Mouse (Mus musculus): ENCODE measurements around the gene Ptma. TPM values are rescaled to one million over a fixed set of nuclear protein-coding genes. Genes with fewer than 3 reads are reported as not detected.
"Not testable (repeated sequence)": the region's sequence is repeated elsewhere in the genome, so short reads cannot be mapped to it uniquely, and the experiment has no call there.

Gene Ptma
- polyA plus RNA-seq, 1 experiment from 2014 or later = 1,483 TPM

GRCm38 (mm10) chr1:86505461-86505860, 21.1 kb upstream of the Ptma start:
- H3K9me3 ChIP-seq (replicated peaks) = no peaks in the 10 kb centered on the region
- H3K36me3 ChIP-seq = no peaks in the 10 kb centered on the region
- WGBS (ENCODE audit: insufficient replicate concordance) = 56% methylated on average over 1 of the region's 1 CpGs
- H3K4me3 ChIP-seq (replicated peaks) = peak overlapping the region; percentile 66; the same call in 1 of the 2 replicates
- peak overlapping the region; percentile 84 for H3K27ac ChIP-seq
- peak overlapping the region; percentile 79 for H3K9ac ChIP-seq
- H3K4me2 ChIP-seq = peak overlapping the region; percentile 95
- peaks cover 17% of the 10 kb centered on the region for H3K27me3 ChIP-seq
- no peak for ATAC-seq (ENCODE audit: low read depth)
- peaks cover 75% of the 10 kb centered on the region for H3K4me1 ChIP-seq (replicated peaks)
- no peak for DNase-seq

GRCm38 (mm10) chr1:86506420-86506819, 20.1 kb upstream of the Ptma start:
- Histone ChIP-seq H3K36me3 (no peaks in the 10 kb centered on the region), H3K27ac (peak overlapping the region; percentile 84; the same call in 1 of the 2 replicates), H3K27me3 (peaks cover 17% of the 10 kb centered on the region), H3K4me2 (no peak overlapping the region), H3K9ac (no peak overlapping the region), H3K4me1 (replicated peaks) (peaks cover 78% of the 10 kb centered on the region), H3K4me3 (replicated peaks) (no peak overlapping the region), H3K9me3 (replicated peaks) (no peaks in the 10 kb centered on the region)
- WGBS (ENCODE audit: insufficient replicate concordance) = 93% methylated on average over 5 of the region's 5 CpGs
- DNase-seq = no peak
- no peak for ATAC-seq (ENCODE audit: low read depth)

DNA sequence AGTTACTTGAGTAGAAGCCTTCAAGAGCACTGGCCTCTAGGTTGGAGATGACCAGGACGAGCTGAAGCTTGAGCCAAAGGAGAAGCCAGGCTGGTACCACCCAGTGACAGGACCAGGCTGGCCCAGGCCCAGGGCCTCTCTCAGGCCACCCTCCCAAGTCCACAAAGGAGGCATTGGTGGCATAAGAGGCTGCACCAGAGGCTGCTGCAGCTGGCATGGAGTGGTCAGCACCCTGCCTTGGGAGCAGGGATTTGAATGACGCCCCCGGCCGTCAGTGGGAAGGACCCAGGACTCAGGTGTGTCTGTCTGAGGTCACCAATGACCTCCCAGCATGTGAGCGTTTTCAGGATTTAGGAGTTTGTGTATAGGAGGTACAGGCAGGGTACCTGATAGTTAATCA, 18.7 kb upstream of the Ptma start:
- Histone ChIP-seq H3K4me3 (replicated peaks) (no peak overlapping the region), H3K9me3 (replicated peaks) (no peaks in the 10 kb centered on the region), H3K9ac (no peak overlapping the region), H3K4me1 (replicated peaks) (peaks cover 75% of the 10 kb centered on the region), H3K4me2 (no peak overlapping the region), H3K27ac (no peak overlapping the region), H3K27me3 (peaks cover 11% of the 10 kb centered on the region), H3K36me3 (no peaks in the 10 kb centered on the region)
- DNase-seq = no peak
- ATAC-seq (ENCODE audit: low read depth) = no peak
- WGBS (ENCODE audit: insufficient replicate concordance) = 76% methylated on average over 5 of the region's 5 CpGs

- Histone ChIP-seq H3K36me3 (no peaks in the 10 kb centered on the region), H3K4me3 (replicated peaks) (no peak overlapping the region), H3K27ac (peak overlapping the region; percentile 35), H3K27me3 (no peaks in the 10 kb centered on the region), H3K4me1 (replicated peaks) (peaks cover 59% of the 10 kb centered on the region), H3K4me2 (no peak overlapping the region), H3K9me3 (replicated peaks) (no peaks in the 10 kb centered on the region), H3K9ac (peak overlapping the region; percentile 36; the same call in 1 of the 2 replicates)
- peak; percentile 79 for DNase-seq
- WGBS (ENCODE audit: insufficient replicate concordance) = 12% methylated on average over 7 of the region's 7 CpGs
- peak; percentile 70 for ATAC-seq (ENCODE audit: low read depth)
Observed at GRCm38 (mm10) chr1:86509410-86509809, 17.1 kb upstream of the Ptma start.

DNA sequence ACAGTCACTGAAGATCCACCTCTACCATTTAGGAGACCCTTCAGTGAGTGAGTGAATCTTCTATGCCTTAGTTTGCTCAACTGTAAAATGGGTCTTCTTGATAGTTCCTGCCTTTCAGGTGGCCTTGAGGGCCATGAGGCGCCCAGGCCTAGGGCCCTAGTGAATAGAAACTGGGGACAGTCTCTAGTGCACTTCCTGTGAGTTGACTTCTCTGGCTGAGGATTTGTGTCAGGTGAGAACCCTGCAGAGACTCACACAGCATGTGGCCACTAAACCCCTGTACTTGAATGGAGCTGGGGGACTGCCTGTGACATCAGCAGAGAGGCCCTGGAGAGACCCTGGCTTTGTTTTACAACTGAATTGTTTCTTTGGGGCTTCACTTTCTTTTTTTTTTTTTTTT, 16.3 kb upstream of the Ptma start:
- H3K36me3 ChIP-seq = no peaks in the 10 kb centered on the region
- H3K4me1 ChIP-seq (replicated peaks) = peaks cover 51% of the 10 kb centered on the region
- H3K9ac ChIP-seq = no peak overlapping the region
- 76% methylated on average over 1 of the region's 1 CpGs for WGBS (ENCODE audit: insufficient replicate concordance)
- DNase-seq (no peak), ATAC-seq (ENCODE audit: low read depth) (no peak)
- H3K4me3 ChIP-seq (replicated peaks) = no peak overlapping the region
- H3K4me2 ChIP-seq = no peak overlapping the region
- H3K27me3 ChIP-seq = no peaks in the 10 kb centered on the region
- no peaks in the 10 kb centered on the region for H3K9me3 ChIP-seq (replicated peaks)
- no peak overlapping the region for H3K27ac ChIP-seq

DNA sequence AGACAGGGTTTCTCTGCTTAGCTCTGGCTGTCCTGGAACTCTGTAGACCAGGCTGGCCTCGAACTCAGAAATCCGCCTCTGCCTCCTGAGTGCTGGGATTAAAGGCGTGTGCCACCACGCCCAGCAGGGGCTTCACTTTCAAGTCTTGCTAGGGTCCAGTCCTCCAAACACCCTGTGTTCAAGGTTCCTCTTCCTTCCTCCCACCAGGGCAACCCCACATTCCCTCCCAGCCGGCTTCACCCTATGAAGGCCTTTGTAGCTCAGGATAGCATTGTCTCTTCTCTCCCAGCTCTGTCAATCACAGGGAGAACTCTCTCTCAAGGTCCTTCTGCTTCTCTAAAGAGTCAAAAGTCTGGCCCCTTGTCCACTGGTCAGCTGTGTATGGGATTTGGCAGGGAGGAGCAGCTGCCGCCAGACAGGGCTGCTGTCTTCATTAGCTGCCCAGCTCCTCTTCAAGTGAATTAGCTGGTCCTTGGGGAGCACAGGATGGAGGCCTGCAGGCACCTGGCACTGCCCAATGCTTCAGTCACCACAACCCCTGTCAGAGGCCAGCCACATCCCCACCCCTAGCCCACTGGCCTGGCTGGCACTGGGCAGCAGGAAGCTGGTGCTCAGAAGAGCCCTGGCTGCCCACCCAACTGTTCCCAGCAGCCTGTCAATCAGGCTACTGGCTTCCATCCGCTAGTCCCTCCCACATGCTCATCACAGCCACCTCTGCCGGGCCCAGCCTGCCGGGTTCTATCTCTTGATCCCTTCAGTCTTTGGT, 15.7 kb upstream of the Ptma start:
- DNase-seq (no peak), ATAC-seq (ENCODE audit: low read depth) (no peak)
- no peaks in the 10 kb centered on the region for H3K36me3 ChIP-seq
- no peaks in the 10 kb centered on the region for H3K27me3 ChIP-seq
- 53% methylated on average over 9 of the region's 9 CpGs for WGBS (ENCODE audit: insufficient replicate concordance)
- peaks cover 45% of the 10 kb centered on the region for H3K4me1 ChIP-seq (replicated peaks)
- H3K9ac ChIP-seq = 0 out of 2 replicates have a peak overlapping the region, but pooled peaks have one; percentile 26
- H3K4me2 ChIP-seq = no peak overlapping the region
- peak overlapping the region; percentile 34 for H3K27ac ChIP-seq
- H3K9me3 ChIP-seq (replicated peaks) = no peaks in the 10 kb centered on the region
- no peak overlapping the region for H3K4me3 ChIP-seq (replicated peaks)

DNA sequence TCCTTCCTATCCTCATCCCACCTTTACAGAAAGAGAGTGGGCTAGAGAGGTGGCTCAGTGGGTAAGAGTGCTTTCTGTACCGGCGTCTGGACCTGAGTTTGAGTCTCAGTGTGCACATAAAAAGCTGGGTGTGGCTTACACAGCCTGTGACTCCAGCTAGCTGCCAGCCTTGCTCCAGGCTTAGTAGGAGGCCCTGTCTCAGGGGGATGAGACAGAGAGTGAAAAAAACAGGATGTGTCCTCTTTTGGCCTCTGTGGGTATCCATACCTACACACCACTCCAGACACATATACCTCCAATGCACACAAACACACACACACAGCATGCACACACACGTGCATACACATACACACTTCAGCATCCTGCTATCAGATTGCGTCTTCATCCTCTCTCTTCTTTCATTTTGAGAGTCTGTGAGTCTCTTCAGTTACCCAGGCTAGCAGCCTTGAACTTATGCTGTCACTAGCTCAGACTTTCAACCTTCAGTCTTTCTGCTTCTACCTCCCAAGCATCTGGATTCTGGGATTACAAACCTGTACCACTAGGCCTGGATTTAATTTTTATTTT, 14.3 kb upstream of the Ptma start:
- H3K4me2 ChIP-seq = no peak overlapping the region
- ATAC-seq (ENCODE audit: low read depth) = no peak
- no peak overlapping the region for H3K27ac ChIP-seq
- no peak overlapping the region for H3K4me3 ChIP-seq (replicated peaks)
- H3K4me1 ChIP-seq (replicated peaks) = peaks cover 35% of the 10 kb centered on the region
- DNase-seq = no peak
- no peaks in the 10 kb centered on the region for H3K36me3 ChIP-seq
- H3K9ac ChIP-seq = no peak overlapping the region
- no peaks in the 10 kb centered on the region for H3K9me3 ChIP-seq (replicated peaks)
- no peaks in the 10 kb centered on the region for H3K27me3 ChIP-seq
- 77% methylated on average over 4 of the region's 4 CpGs for WGBS (ENCODE audit: insufficient replicate concordance)

- not testable (repeated sequence) for H3K27ac ChIP-seq; H3K27me3 ChIP-seq; H3K4me3 ChIP-seq (replicated peaks); ATAC-seq (ENCODE audit: low read depth); H3K9me3 ChIP-seq (replicated peaks); DNase-seq; H3K4me2 ChIP-seq; H3K9ac ChIP-seq; H3K36me3 ChIP-seq
- H3K4me1 ChIP-seq (replicated peaks) = peaks cover 32% of the 10 kb centered on the region
- 62% methylated on average over 1 of the region's 1 CpGs for WGBS (ENCODE audit: insufficient replicate concordance)
Observed at GRCm38 (mm10) chr1:86513031-86513430, 13.5 kb upstream of the Ptma start.

- Histone ChIP-seq H3K4me1 (replicated peaks) (peaks cover 23% of the 10 kb centered on the region), H3K4me3 (replicated peaks) (no peak overlapping the region), H3K9ac (no peak overlapping the region), H3K4me2 (no peak overlapping the region), H3K27ac (no peak overlapping the region), H3K9me3 (replicated peaks) (no peaks in the 10 kb centered on the region), H3K36me3 (no peaks in the 10 kb centered on the region), H3K27me3 (no peaks in the 10 kb centered on the region)
- ATAC-seq (ENCODE audit: low read depth) (no peak), DNase-seq (no peak)
- 52% methylated on average over 6 of the region's 6 CpGs for WGBS (ENCODE audit: insufficient replicate concordance)
Observed at GRCm38 (mm10) chr1:86515715-86516410, 10.7 kb upstream of the Ptma start.

DNA sequence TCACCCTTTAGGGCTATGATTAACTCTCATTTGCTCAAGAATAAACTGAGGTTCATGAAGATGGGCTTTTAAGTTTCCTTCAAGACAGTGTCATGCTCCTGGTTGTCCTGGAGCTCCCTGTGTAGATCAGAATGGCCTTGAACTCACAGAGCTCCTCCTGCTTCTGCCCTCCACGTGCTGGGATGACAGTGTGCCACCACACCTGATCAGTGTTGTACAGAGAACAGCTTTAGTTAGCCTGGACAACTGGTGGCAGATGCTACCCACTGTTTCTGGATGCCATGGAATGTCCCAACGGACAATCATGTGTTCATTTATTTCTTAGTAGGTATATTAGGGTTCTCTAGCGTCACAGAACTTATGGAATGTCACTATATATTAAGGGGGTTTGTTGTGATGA, 9.4 kb upstream of the Ptma start:
- no peak for DNase-seq
- H3K27ac ChIP-seq = no peak overlapping the region
- ATAC-seq (ENCODE audit: low read depth) = no peak
- no peak overlapping the region for H3K4me3 ChIP-seq (replicated peaks)
- H3K9me3 ChIP-seq (replicated peaks) = no peaks in the 10 kb centered on the region
- H3K36me3 ChIP-seq = no peaks in the 10 kb centered on the region
- WGBS (ENCODE audit: insufficient replicate concordance) = 50% methylated on average over 3 of the region's 3 CpGs
- H3K4me1 ChIP-seq (replicated peaks) = peaks cover 14% of the 10 kb centered on the region
- H3K9ac ChIP-seq = no peak overlapping the region
- no peaks in the 10 kb centered on the region for H3K27me3 ChIP-seq
- no peak overlapping the region for H3K4me2 ChIP-seq

DNA sequence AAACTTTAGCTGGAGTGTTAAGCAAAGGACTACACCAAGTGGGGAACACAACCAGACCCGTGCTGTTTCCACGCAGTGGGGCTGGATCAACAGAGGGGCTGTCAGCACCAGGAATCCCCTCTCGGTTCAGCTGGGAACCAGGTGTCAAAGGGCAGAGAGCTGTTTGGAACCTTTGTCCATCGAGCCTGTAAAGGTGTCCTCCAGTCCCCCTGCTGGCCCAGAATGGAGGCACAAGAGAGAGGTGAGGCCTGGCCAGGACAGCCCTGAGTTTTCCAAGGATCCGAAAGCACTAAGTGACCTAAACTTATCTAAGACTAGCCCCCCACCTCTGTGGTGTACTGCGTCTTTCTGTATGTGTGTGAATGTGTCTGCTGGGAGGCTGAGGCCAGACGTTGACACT, 6.2 kb upstream of the Ptma start:
- DNase-seq = no peak
- Histone ChIP-seq H3K4me1 (replicated peaks) (peaks cover 39% of the 10 kb centered on the region), H3K9ac (no peak overlapping the region), H3K9me3 (replicated peaks) (no peaks in the 10 kb centered on the region), H3K4me3 (replicated peaks) (no peak overlapping the region), H3K27me3 (no peaks in the 10 kb centered on the region), H3K27ac (no peak overlapping the region), H3K4me2 (no peak overlapping the region), H3K36me3 (no peaks in the 10 kb centered on the region)
- WGBS (ENCODE audit: insufficient replicate concordance) = 40% methylated on average over 7 of the region's 7 CpGs
- no peak for ATAC-seq (ENCODE audit: low read depth)

All from liver, embryonic 13.5 days (tissue).